Mouse (Mus musculus) intestine, embryonic 14.5 days (tissue): ENCODE data around the gene Abracl. TPM values are rescaled to one million over a fixed set of nuclear protein-coding genes. Genes with fewer than 3 reads are reported as not detected.

ENCODE experiments used
- ATAC-seq: fragments of 200-750 bp; cut with Nextera tagmentation; replicated peaks from 2 replicates; pipeline ENCODE4 v1.8.0; 2017; ENCODE audit warnings: low read depth, moderate number of reproducible peaks, moderate TSS enrichment, moderate library complexity; ENCODE audit not compliant: low FRiP score, low TSS enrichment
- DNase-seq: peaks from one replicate; pipeline ENCODE4 v3.0.0-alpha.2; 2018; ENCODE audit warnings: low spot score
- H3K27ac ChIP-seq: fragments of 300-500 bp; sonication (generic); 2 replicates; pipeline ENCODE4 v1.5.1; 2014; ENCODE audit warnings: low read depth, mild to moderate bottlenecking, control low read depth
- H3K27me3 ChIP-seq: fragments of 300-500 bp; sonication (generic); replicated peaks from 2 replicates; pipeline ENCODE4 v1.6.1; 2014; ENCODE audit warnings: low read length, control low read depth; ENCODE audit not compliant: control insufficient read depth, insufficient read depth
- H3K36me3 ChIP-seq: fragments of 300-500 bp; sonication (generic); 2 replicates; pipeline ENCODE4 v1.6.1; 2014; ENCODE audit warnings: low read length, control low read depth; ENCODE audit not compliant: control insufficient read depth, insufficient read depth
- H3K4me1 ChIP-seq: fragments of 300-500 bp; sonication (generic); replicated peaks from 2 replicates; pipeline ENCODE4 v1.6.1; 2014; ENCODE audit warnings: low read length, control low read depth, mixed read lengths; ENCODE audit not compliant: control insufficient read depth, insufficient read depth
- H3K4me2 ChIP-seq: fragments of 300-500 bp; sonication (generic); 2 replicates; pipeline ENCODE4 v1.6.1; 2014; ENCODE audit warnings: low read length
- H3K4me3 ChIP-seq: fragments of 300-500 bp; sonication (generic); 2 replicates; pipeline ENCODE4 v1.5.1; 2014; ENCODE audit warnings: low read depth, low read length, control low read depth, mixed read lengths
- H3K9ac ChIP-seq: fragments of 300-500 bp; sonication (generic); 2 replicates; pipeline ENCODE4 v1.6.1; 2014; ENCODE audit warnings: mild to moderate bottlenecking, low read length
- H3K9me3 ChIP-seq: fragments of 300-500 bp; sonication (generic); 2 replicates; pipeline ENCODE4 v1.6.1; 2016; ENCODE audit warnings: low read length, control low read depth; ENCODE audit not compliant: control insufficient read depth
- WGBS: fragments of 180-500 bp; shearing (Covaris S2); extraction: QIAGEN DNeasy Blood & Tissue Kit; methylation state at CpG from one replicate; pipeline ENCODE4 v1.1.7; 2014; 5-methylcytosine and 5-hydroxymethylcytosine counted together
- polyA plus RNA-seq: library from polyadenylated mRNA; unstranded; fragments of >200 nt; fragmentation: Nextera tagmentation; extraction: Ambion mirVana; gene quantifications from 2 replicates; pipeline ENCODE4 v1.2.1, GENCODE M21; 2014

The Abracl gene
- polyA plus RNA-seq, 1 experiment from 2014 or later, result 172 TPM

- no peaks in the 10 kb centered on the region for H3K4me1 ChIP-seq
- H3K36me3 ChIP-seq, result peaks cover 43% of the 10 kb centered on the region
- no peak overlapping the region for H3K4me3 ChIP-seq
- H3K9ac ChIP-seq, result no peak overlapping the region
- H3K9me3 ChIP-seq, result no peaks in the 10 kb centered on the region
- 85% methylated on average over 5 of the region's 5 CpGs for WGBS
- ATAC-seq (no peak), DNase-seq (no peak)
- no peak overlapping the region for H3K4me2 ChIP-seq
- H3K27me3 ChIP-seq, result no peaks in the 10 kb centered on the region
- H3K27ac ChIP-seq, result no peak overlapping the region
These were observed 11.3 kb downstream of the Abracl start for GRCm38 (mm10) chr10:18011761-18012160.

DNA sequence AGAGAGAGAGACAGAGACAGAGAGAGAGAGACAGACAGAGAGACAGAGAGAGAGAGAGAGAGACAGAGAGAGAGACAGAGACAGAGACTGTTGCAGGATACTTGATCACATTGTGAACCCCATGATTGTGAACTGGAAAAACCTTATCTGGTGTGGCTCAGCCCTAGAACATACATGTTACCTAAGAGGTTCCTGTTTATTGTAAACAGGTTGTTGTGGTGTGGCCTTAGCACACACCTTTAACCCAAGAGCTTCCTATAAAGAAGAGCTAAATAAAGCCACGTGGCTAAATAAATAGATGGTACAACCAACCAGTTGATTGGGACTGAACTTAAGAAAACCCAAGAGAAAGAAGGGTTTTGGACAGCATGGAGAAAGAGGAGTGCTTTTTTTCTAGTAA lies 13.3 kb downstream of the Abracl start:
- Histone ChIP-seq H3K4me3 (no peak overlapping the region), H3K27me3 (no peaks in the 10 kb centered on the region), H3K36me3 (peaks cover 29% of the 10 kb centered on the region), H3K9me3 (no peaks in the 10 kb centered on the region), H3K4me1 (no peaks in the 10 kb centered on the region), H3K4me2 (no peak overlapping the region), H3K27ac (no peak overlapping the region), H3K9ac (no peak overlapping the region)
- no peak for ATAC-seq
- DNase-seq, result no peak
- WGBS, result 84% methylated on average over 1 of the region's 1 CpGs

DNA sequence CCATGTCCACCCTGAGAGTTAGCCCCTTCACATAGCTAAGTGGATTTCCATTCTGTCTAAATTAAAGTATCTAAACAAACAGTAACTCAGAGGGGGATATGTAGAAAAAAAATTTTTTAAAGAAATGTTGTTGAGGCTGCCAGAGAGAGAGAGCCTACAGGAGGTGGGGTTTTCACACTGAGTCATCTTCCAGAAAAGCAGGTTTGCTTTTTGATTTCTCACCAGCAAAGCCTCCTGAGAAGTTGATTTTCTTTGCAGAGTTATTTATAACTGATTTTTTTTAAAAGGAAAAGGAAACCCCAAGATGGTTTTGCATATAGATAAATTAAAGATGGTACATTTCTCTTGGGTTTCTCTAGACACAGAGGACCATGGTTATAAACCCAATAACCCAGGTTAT lies 15.0 kb downstream of the Abracl start:
- no peak overlapping the region for H3K4me3 ChIP-seq
- no peaks in the 10 kb centered on the region for H3K27me3 ChIP-seq
- ATAC-seq (no peak), DNase-seq (no peak)
- H3K4me2 ChIP-seq, result no peak overlapping the region
- H3K36me3 ChIP-seq, result peaks cover 19% of the 10 kb centered on the region
- H3K9me3 ChIP-seq, result no peaks in the 10 kb centered on the region
- H3K27ac ChIP-seq, result no peak overlapping the region
- H3K9ac ChIP-seq, result no peak overlapping the region
- H3K4me1 ChIP-seq, result no peaks in the 10 kb centered on the region

- 86% methylated on average over 3 of the region's 3 CpGs for WGBS
These were observed 15.8 kb downstream of the Abracl start for GRCm38 (mm10) chr10:18007243-18007642.

GRCm38 (mm10) chr10:18006756-18007155 lies 16.3 kb downstream of the Abracl start:
- DNase-seq, result no peak
- Histone ChIP-seq H3K9me3 (no peaks in the 10 kb centered on the region), H3K27ac (no peak overlapping the region), H3K4me3 (no peak overlapping the region), H3K4me1 (no peaks in the 10 kb centered on the region), H3K4me2 (no peak overlapping the region), H3K36me3 (peaks cover 14% of the 10 kb centered on the region), H3K27me3 (no peaks in the 10 kb centered on the region), H3K9ac (no peak overlapping the region)
- 96% methylated on average over 1 of the region's 1 CpGs for WGBS
- ATAC-seq, result no peak

More at GRCm38 (mm10) chr10:18007243-18007642, 15.8 kb downstream of the Abracl start:
- Histone ChIP-seq H3K4me1 (no peaks in the 10 kb centered on the region), H3K27me3 (no peaks in the 10 kb centered on the region), H3K36me3 (peaks cover 14% of the 10 kb centered on the region), H3K4me2 (no peak overlapping the region), H3K9ac (no peak overlapping the region), H3K4me3 (no peak overlapping the region), H3K9me3 (no peaks in the 10 kb centered on the region), H3K27ac (no peak overlapping the region)
- ATAC-seq (no peak), DNase-seq (no peak)

DNA sequence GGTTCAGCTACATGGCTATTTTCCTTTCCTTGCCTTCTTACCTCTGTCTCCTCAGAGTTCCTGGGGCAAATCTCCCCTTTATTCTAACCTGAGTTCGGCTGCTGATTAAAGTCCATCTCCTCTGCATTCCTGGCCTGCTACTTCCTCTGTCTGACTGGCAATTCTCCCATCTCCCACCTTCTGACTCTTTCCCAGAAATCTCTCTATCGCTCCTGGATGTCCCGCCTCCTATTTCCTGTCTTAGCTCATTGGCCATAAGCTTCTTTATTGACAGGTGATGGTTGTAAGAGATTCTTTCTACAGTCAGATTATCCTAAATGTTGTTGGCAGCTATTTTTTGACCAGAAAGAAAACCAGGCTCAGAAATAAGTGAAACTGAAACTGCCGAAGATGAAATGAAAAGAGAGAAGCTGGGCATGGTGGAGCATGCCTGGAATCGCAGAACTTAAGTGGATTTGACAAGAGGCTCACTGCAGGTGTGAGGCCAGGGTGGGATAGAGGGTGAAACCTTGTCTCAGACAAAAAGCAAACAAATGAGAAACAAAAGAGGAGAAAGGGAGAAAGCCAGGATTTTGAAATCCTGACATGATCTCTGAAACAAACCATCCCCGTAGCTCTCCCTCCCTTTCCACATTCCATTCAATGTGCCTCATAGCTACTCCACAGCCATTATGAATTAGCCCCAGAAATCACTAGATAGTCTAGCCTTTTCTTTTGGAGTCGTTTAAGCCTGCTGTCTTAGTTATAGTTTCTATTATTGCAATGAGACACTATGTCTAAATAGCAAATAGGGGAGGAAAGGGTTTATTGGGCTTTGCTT lies 17.7 kb downstream of the Abracl start:
- Histone ChIP-seq H3K27me3 (no peaks in the 10 kb centered on the region), H3K36me3 (peaks cover 5% of the 10 kb centered on the region; the same call in 1 of the 2 replicates), H3K27ac (no peak overlapping the region), H3K9me3 (no peaks in the 10 kb centered on the region), H3K4me1 (no peaks in the 10 kb centered on the region), H3K4me3 (no peak overlapping the region), H3K9ac (no peak overlapping the region), H3K4me2 (no peak overlapping the region)
- 81% methylated on average over 7 of the region's 7 CpGs for WGBS
- ATAC-seq (no peak), DNase-seq (no peak)

GRCm38 (mm10) chr10:18003966-18004637 lies 19.0 kb downstream of the Abracl start:
- no peak overlapping the region for H3K27ac ChIP-seq
- no peak overlapping the region for H3K9ac ChIP-seq
- no peaks in the 10 kb centered on the region for H3K4me1 ChIP-seq
- H3K4me3 ChIP-seq, result no peak overlapping the region
- no peaks in the 10 kb centered on the region for H3K36me3 ChIP-seq
- H3K4me2 ChIP-seq, result no peak overlapping the region
- ATAC-seq (no peak), DNase-seq (no peak)
- H3K27me3 ChIP-seq, result no peaks in the 10 kb centered on the region
- 78% methylated on average over 12 of the region's 12 CpGs for WGBS
- no peaks in the 10 kb centered on the region for H3K9me3 ChIP-seq

DNA sequence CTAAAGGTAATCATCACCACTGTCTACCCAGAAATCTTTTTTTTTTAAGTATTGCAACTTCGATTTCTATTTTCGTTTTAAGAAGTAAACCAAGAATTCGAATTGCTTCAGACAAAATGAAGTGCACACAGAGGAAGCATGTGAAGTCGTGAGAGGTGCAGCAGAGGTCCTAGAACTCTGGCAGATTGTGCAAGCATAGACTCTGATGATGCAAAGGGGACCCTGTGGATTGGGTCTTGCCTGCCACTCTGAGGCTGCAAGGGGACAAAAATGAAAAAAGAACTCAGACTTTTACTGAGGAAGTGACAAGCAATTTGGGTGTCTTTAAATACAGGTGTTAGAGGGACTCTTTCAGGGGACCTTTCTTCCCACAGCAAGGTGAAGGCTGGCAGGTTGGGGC lies 32.5 kb downstream of the Abracl start:
- H3K27me3 ChIP-seq, result no peaks in the 10 kb centered on the region
- 86% methylated on average over 4 of the region's 4 CpGs for WGBS
- H3K4me3 ChIP-seq, result no peak overlapping the region
- ATAC-seq (no peak), DNase-seq (no peak)
- H3K4me2 ChIP-seq, result no peak overlapping the region
- no peaks in the 10 kb centered on the region for H3K36me3 ChIP-seq
- no peaks in the 10 kb centered on the region for H3K9me3 ChIP-seq
- no peak overlapping the region for H3K27ac ChIP-seq
- H3K4me1 ChIP-seq, result no peaks in the 10 kb centered on the region
- no peak overlapping the region for H3K9ac ChIP-seq

- ATAC-seq (no peak), DNase-seq (no peak)
- no peak overlapping the region for H3K4me3 ChIP-seq
- no peak overlapping the region for H3K9ac ChIP-seq
- H3K27me3 ChIP-seq, result no peaks in the 10 kb centered on the region
- H3K36me3 ChIP-seq, result no peaks in the 10 kb centered on the region
- WGBS, result 68% methylated on average over 6 of the region's 6 CpGs
- H3K4me2 ChIP-seq, result no peak overlapping the region
- no peak overlapping the region for H3K27ac ChIP-seq
- no peaks in the 10 kb centered on the region for H3K9me3 ChIP-seq
- no peaks in the 10 kb centered on the region for H3K4me1 ChIP-seq
These were observed 34.0 kb downstream of the Abracl start for GRCm38 (mm10) chr10:17989136-17989535.
